Comparison of ENCODE assay signal across 15 mouse cellular contexts in genomic region chr7:83852381-83853380, GRCm38 (mm10). TPM values are rescaled to one million over a fixed set of nuclear protein-coding genes. Genes with fewer than 3 reads are reported as not detected.
DNase-seq lines count a peak whose midpoint lies in the region; ATAC-seq and TF ChIP-seq lines count a peak whose summit lies in the region.
"Had no signal": no experiment of that assay in that cellular context is flagged by ENCODE, and none has a peak within 500 bp of the region (broad histone marks: within the 10 kb centered on the region; RNA-seq: fewer than 3 reads in every experiment).

No protein-coding gene starts in this region.

- no peak overlapping the region for H3K9ac ChIP-seq in intestine, embryonic 16.5 days (ENCODE audit: low read depth, low read length)
- no peak overlapping the region for H3K9ac ChIP-seq in intestine, embryonic 15.5 days
- H3K9ac ChIP-seq: embryonic facial prominence, embryonic 15.5 days; liver, embryonic 13.5 days had no signal

- H3K79me3 ChIP-seq in C2C12 (ENCODE audit: low read depth): no peaks in the 10 kb centered on the region

- H3ac ChIP-seq in C2C12 (ENCODE audit: control insufficient read depth, insufficient read length, low read depth): no peak overlapping the region

- ATAC-seq in intestine, embryonic 16.5 days: no peak
- no peak for ATAC-seq in intestine, embryonic 15.5 days
- ATAC-seq in neutrophil, adult 5-6 weeks (ENCODE audit: extremely low read depth, insufficient number of reproducible peaks, low FRiP score, poor library complexity, severe bottlenecking): 0 out of 2 replicates have a peak, but pooled peaks have one; percentile 9
- ATAC-seq: forebrain, embryonic 14.5 days had no signal

- H3K79me2 ChIP-seq in C2C12 (ENCODE audit: control insufficient read depth, insufficient read depth): no peaks in the 10 kb centered on the region

- no peaks in the 10 kb centered on the region for H3K36me3 ChIP-seq in intestine, embryonic 16.5 days (ENCODE audit: control insufficient read depth, insufficient read depth, low read length)
- H3K36me3 ChIP-seq in intestine, embryonic 15.5 days: no peaks in the 10 kb centered on the region
- no peaks in the 10 kb centered on the region for H3K36me3 ChIP-seq in C2C12 (ENCODE audit: control insufficient read depth, insufficient read depth)
- no peaks in the 10 kb centered on the region for H3K36me3 ChIP-seq in limb, embryonic 10.5 days
- H3K36me3 ChIP-seq: embryonic facial prominence, embryonic 15.5 days; liver, embryonic 13.5 days had no signal

- H3K9me3 ChIP-seq in intestine, embryonic 16.5 days (ENCODE audit: control insufficient read depth, low read length): no peaks in the 10 kb centered on the region
- no peaks in the 10 kb centered on the region for H3K9me3 ChIP-seq in intestine, embryonic 15.5 days
- no peaks in the 10 kb centered on the region for H3K9me3 ChIP-seq in limb, embryonic 10.5 days (replicated peaks)
- H3K9me3 ChIP-seq: embryonic facial prominence, embryonic 15.5 days; liver, embryonic 13.5 days had no signal

- H3K27me3 ChIP-seq in intestine, embryonic 16.5 days (replicated peaks; ENCODE audit: control insufficient read depth, insufficient read depth, low read length): no peaks in the 10 kb centered on the region
- H3K27me3 ChIP-seq in intestine, embryonic 15.5 days (replicated peaks): no peaks in the 10 kb centered on the region
- H3K27me3 ChIP-seq in C2C12 (ENCODE audit: control insufficient read depth, insufficient read depth, insufficient read length): no peaks in the 10 kb centered on the region
- H3K27me3 ChIP-seq in limb, embryonic 10.5 days (ENCODE audit: low read depth, poor library complexity, severe bottlenecking): no peaks in the 10 kb centered on the region
- H3K27me3 ChIP-seq: embryonic facial prominence, embryonic 15.5 days; liver, embryonic 13.5 days had no signal

- no peak overlapping the region for H3K4me2 ChIP-seq in intestine, embryonic 16.5 days (ENCODE audit: low read depth, low read length)
- H3K4me2 ChIP-seq in intestine, embryonic 15.5 days (replicated peaks): no peak overlapping the region
- H3K4me2 ChIP-seq: embryonic facial prominence, embryonic 15.5 days; liver, embryonic 13.5 days had no signal

- no peak overlapping the region for H3K4me3 ChIP-seq in intestine, embryonic 16.5 days (ENCODE audit: low read length)
- H3K4me3 ChIP-seq in intestine, embryonic 15.5 days (replicated peaks): no peak overlapping the region
- no peak overlapping the region for H3K4me3 ChIP-seq in C2C12 (ENCODE audit: insufficient read depth, poor library complexity, severe bottlenecking)
- no peak overlapping the region for H3K4me3 ChIP-seq in limb, embryonic 10.5 days
- H3K4me3 ChIP-seq: embryonic facial prominence, embryonic 15.5 days; liver, embryonic 13.5 days had no signal

- no peak for DNase-seq in limb, embryonic 10.5 days (ENCODE audit: low spot score)
- DNase-seq in left cerebral cortex, adult 9 months (ENCODE audit: low spot score in 2 of 2): no peak
- DNase-seq in gastrocnemius, adult 18-20 months (ENCODE audit: low spot score): no peak
- no peak for DNase-seq in neural tube, embryonic 10.5 days (ENCODE audit: extremely low spot score, low spot score)
- DNase-seq: cerebellum, postnatal 36 days; heart, postnatal 14 days; kidney, postnatal 10 days; liver, embryonic 13.5 days had no signal

- TF ChIP-seq CTCF in C2C12 (IDR thresholded peaks at IDR 0.05; ENCODE audit: control insufficient read depth, insufficient read depth, insufficient read length): no peak

- peak overlapping the region; percentile 7; the same call in 1 of the 2 replicates for H3K27ac ChIP-seq in intestine, embryonic 16.5 days (ENCODE audit: low read length)
- no peak overlapping the region for H3K27ac ChIP-seq in intestine, embryonic 15.5 days
- H3K27ac ChIP-seq in limb, embryonic 10.5 days: peak overlapping the region; percentile 42
- H3K27ac ChIP-seq: embryonic facial prominence, embryonic 15.5 days; liver, embryonic 13.5 days had no signal

- H3K4me1 ChIP-seq in intestine, embryonic 16.5 days (ENCODE audit: control insufficient read depth, insufficient read depth, low read length): peaks cover 25% of the 10 kb centered on the region
- peaks cover 11% of the 10 kb centered on the region; the same call in 1 of the 2 replicates for H3K4me1 ChIP-seq in intestine, embryonic 15.5 days (replicated peaks)
- peaks cover 22% of the 10 kb centered on the region for H3K4me1 ChIP-seq in limb, embryonic 10.5 days
- H3K4me1 ChIP-seq: embryonic facial prominence, embryonic 15.5 days had no signal

- WGBS in intestine, embryonic 16.5 days: 36% methylated on average over 5 of the region's 5 CpGs
- WGBS in intestine, embryonic 15.5 days: 48% methylated on average over 5 of the region's 5 CpGs
- 45% methylated on average over 5 of the region's 5 CpGs for WGBS in limb, embryonic 10.5 days

TF ChIP-seq in C2C12, 6 proteins besides CTCF, POLR2A, EP300 and RAD21:
- TF ChIP-seq MYOG (IDR thresholded peaks at IDR 0.05; ENCODE audit: control insufficient read depth, extremely low read depth, insufficient read length): no peak
- no peak for TF ChIP-seq MYOD1 (IDR thresholded peaks at IDR 0.05; ENCODE audit: control insufficient read depth, insufficient read length, low read depth)
- peak; percentile 54 for TF ChIP-seq MAX (IDR thresholded peaks at IDR 0.05)
- no peak for TF ChIP-seq FOSL1 (IDR thresholded peaks at IDR 0.05; ENCODE audit: insufficient read depth, low read length, poor library complexity, severe bottlenecking)
- TF ChIP-seq CEBPB (IDR thresholded peaks at IDR 0.05; ENCODE audit: low read depth): no peak
- TF ChIP-seq USF1 (IDR thresholded peaks at IDR 0.05; ENCODE audit: low read depth): peak; percentile 52

RNA-seq across cellular contexts. Expression of gene Tlnrd1, which starts 31.4 kb away (rescaled TPM):
- polyA plus RNA-seq in intestine, embryonic 16.5 days (2015; fragmentation: Nextera tagmentation; extraction: Ambion mirVana): 5.8 and 7.0 TPM in 2 replicates
- polyA plus RNA-seq in intestine, embryonic 15.5 days (2015; fragmentation: Nextera tagmentation; extraction: Ambion mirVana): 13.6 and 13.7 TPM in 2 replicates
- polyA plus RNA-seq in C2C12 (2012; fragmentation: generic; extraction: Trizol): 31.5 TPM
- 21.3 and 22.0 TPM in 2 replicates for polyA plus RNA-seq in limb, embryonic 10.5 days (2016; fragmentation: Nextera tagmentation; extraction: Ambion mirVana)
- 9.3 and 9.8 TPM in 2 replicates for total RNA-seq in neutrophil, adult 5-6 weeks (2017)
- 1 to 10 TPM; 1.4 to 3.6 TPM for total RNA-seq in gastrocnemius, adult 18-20 months (2021)

RNA-seq across cellular contexts. Expression of gene Mesd, which starts 31.6 kb away (rescaled TPM):
- polyA plus RNA-seq in intestine, embryonic 16.5 days (2015; fragmentation: Nextera tagmentation; extraction: Ambion mirVana): 73.1 and 83.0 TPM in 2 replicates
- 91.2 and 108 TPM in 2 replicates for polyA plus RNA-seq in intestine, embryonic 15.5 days (2015; fragmentation: Nextera tagmentation; extraction: Ambion mirVana)
- 74.5 TPM for polyA plus RNA-seq in C2C12 (2012; fragmentation: generic; extraction: Trizol)
- 104 and 106 TPM in 2 replicates for polyA plus RNA-seq in limb, embryonic 10.5 days (2016; fragmentation: Nextera tagmentation; extraction: Ambion mirVana)
- total RNA-seq in neutrophil, adult 5-6 weeks (2017): 17.8 and 19.8 TPM in 2 replicates
- 10 to 100 TPM; 23.4 to 28.7 TPM for total RNA-seq in gastrocnemius, adult 18-20 months (2021)

RNA-seq across cellular contexts. Expression of gene Cfap161, which starts 58.0 kb away (rescaled TPM):
- polyA plus RNA-seq in intestine, embryonic 16.5 days (2015; fragmentation: Nextera tagmentation; extraction: Ambion mirVana): 0.13 TPM in 1 of 2 replicates, not detected in the other
- polyA plus RNA-seq in intestine, embryonic 15.5 days (2015; fragmentation: Nextera tagmentation; extraction: Ambion mirVana): 0.13 TPM in 1 of 2 replicates, not detected in the other
- not detected for polyA plus RNA-seq in C2C12 (2012; fragmentation: generic; extraction: Trizol)
- 0.14 TPM in 1 of 2 replicates, not detected in the other for polyA plus RNA-seq in limb, embryonic 10.5 days (2016; fragmentation: Nextera tagmentation; extraction: Ambion mirVana)
- total RNA-seq in neutrophil, adult 5-6 weeks (2017): not detected in 2 replicates
- total RNA-seq in gastrocnemius, adult 18-20 months (2021): not detected
- total RNA-seq: MEL had no signal
- polyA plus RNA-seq: liver, embryonic 13.5 days had no signal
